Mouse (Mus musculus) bone marrow, adult 2 months (tissue): ENCODE results near the gene Apopt1. TPM values are rescaled to one million over a fixed set of nuclear protein-coding genes. Genes with fewer than 3 reads are reported as not detected.
A peak's percentile ranks its signal among the peaks of the same experiment; 100 is the strongest.
"Not testable (repeated sequence)": the region's sequence is repeated elsewhere in the genome, so short reads cannot be mapped to it uniquely, and the experiment has no call there.

Experiments used
- H3K27ac ChIP-seq: fragments of 200-500 bp; 2 replicates; pipeline ENCODE4 v1.5.1; 2012; ENCODE audit warnings: low read depth, mild to moderate bottlenecking, control low read depth, inconsistent platforms, low read length; ENCODE audit not compliant: control insufficient read depth, poor library complexity, insufficient read depth
- H3K4me1 ChIP-seq: fragments of 200-500 bp; 2 replicates; pipeline ENCODE4 v1.6.1; 2011; ENCODE audit warnings: low read length; ENCODE audit not compliant: control insufficient read depth, insufficient read depth
- H3K4me3 ChIP-seq: fragments of 200-500 bp; replicated peaks from 2 replicates; pipeline ENCODE3; 2011; ENCODE audit warnings: mild to moderate bottlenecking, low read depth, low read length, control low read depth; ENCODE audit not compliant: control insufficient read depth
- CTCF ChIP-seq: fragments of 200-500 bp; IDR thresholded peaks from 2 replicates; pipeline ENCODE4 v1.5.1; 2011; ENCODE audit warnings: low read length, control low read depth; ENCODE audit not compliant: control insufficient read depth, insufficient read depth
- POLR2A ChIP-seq: fragments of 200-500 bp; IDR thresholded peaks from 2 replicates; pipeline ENCODE4 v1.6.1; 2011; ENCODE audit warnings: low read depth, mild to moderate bottlenecking, control low read depth, low read length, borderline replicate concordance; ENCODE audit not compliant: control insufficient read depth
- WGBS: fragments of 180-500 bp; shearing (Covaris S2); methylation state at CpG from one replicate; pipeline ENCODE4 v1.1.7; 2018; 5-methylcytosine and 5-hydroxymethylcytosine counted together
- polyA plus RNA-seq: library from polyadenylated mRNA; stranded (reverse); fragments of >200 nt; gene quantifications from 2 replicates; pipeline ENCODE4 v1.2.4, GENCODE M21; 2011; ENCODE audit warnings: low replicate concordance; ENCODE audit not compliant: missing spikeins, insufficient read depth, insufficient read length

Gene Apopt1
- polyA plus RNA-seq, 1 experiment: 15.1 TPM

GRCm38 (mm10) chr12:111725338-111726121, 12.5 kb downstream of the Apopt1 start:
- Histone ChIP-seq H3K4me1 (no peaks in the 10 kb centered on the region), H3K4me3 (no peak overlapping the region), H3K27ac (no peak overlapping the region)
- TF ChIP-seq POLR2A (no peak), CTCF (no peak)
- WGBS: 75% methylated on average over 12 of the region's 12 CpGs

GRCm38 (mm10) chr12:111726122-111726463, 13.0 kb downstream of the Apopt1 start:
- no peak overlapping the region for H3K4me3 ChIP-seq
- TF ChIP-seq CTCF: no peak
- no peak for TF ChIP-seq POLR2A
- no peak overlapping the region for H3K27ac ChIP-seq
- WGBS: 41% methylated on average over 4 of the region's 4 CpGs
- no peaks in the 10 kb centered on the region for H3K4me1 ChIP-seq

- Histone ChIP-seq H3K27ac (no peak overlapping the region), H3K4me3 (no peak overlapping the region), H3K4me1 (no peaks in the 10 kb centered on the region)
- WGBS: 87% methylated on average over 1 of the region's 1 CpGs
- TF ChIP-seq CTCF: no peak
- no peak for TF ChIP-seq POLR2A
Observed at GRCm38 (mm10) chr12:111727956-111728355, 14.9 kb downstream of the Apopt1 start.

GRCm38 (mm10) chr12:111731822-111732807, 19.1 kb downstream of the Apopt1 start:
- no peak overlapping the region for H3K27ac ChIP-seq
- H3K4me3 ChIP-seq: no peak overlapping the region
- WGBS: 30% methylated on average over 30 of the region's 30 CpGs
- TF ChIP-seq POLR2A (peak; percentile 26; the same call in 1 of the 2 replicates), CTCF (peak; percentile 95)
- H3K4me1 ChIP-seq: no peaks in the 10 kb centered on the region

- Histone ChIP-seq H3K4me3 (no peak overlapping the region), H3K4me1 (no peaks in the 10 kb centered on the region), H3K27ac (no peak overlapping the region)
- TF ChIP-seq POLR2A: no peak
- no peak for TF ChIP-seq CTCF
- WGBS: 69% methylated on average over 5 of the region's 5 CpGs
Observed at GRCm38 (mm10) chr12:111732921-111733320, 19.9 kb downstream of the Apopt1 start.

- no peaks in the 10 kb centered on the region for H3K4me1 ChIP-seq
- no peak for TF ChIP-seq CTCF
- no peak for TF ChIP-seq POLR2A
- no peak overlapping the region for H3K4me3 ChIP-seq
- no peak overlapping the region for H3K27ac ChIP-seq
- 83% methylated on average over 3 of the region's 3 CpGs for WGBS
Observed at GRCm38 (mm10) chr12:111734912-111735311, 21.9 kb downstream of the Apopt1 start.

- not testable (repeated sequence) for H3K4me3 ChIP-seq, H3K27ac ChIP-seq, H3K4me1 ChIP-seq
- 83% methylated on average over 8 of the region's 8 CpGs for WGBS
Observed at GRCm38 (mm10) chr12:111736676-111737075, 23.6 kb downstream of the Apopt1 start.

GRCm38 (mm10) chr12:111737370-111737769, 24.3 kb downstream of the Apopt1 start:
- WGBS: 82% methylated on average over 9 of the region's 9 CpGs
- TF ChIP-seq POLR2A (no peak), CTCF (no peak)
- no peak overlapping the region for H3K4me3 ChIP-seq

More at GRCm38 (mm10) chr12:111737370-111737769, 24.3 kb downstream of the Apopt1 start:
- H3K4me1 ChIP-seq: no peaks in the 10 kb centered on the region
- H3K27ac ChIP-seq: no peak overlapping the region
